Mouse (Mus musculus): ENCODE data around the gene S100a10.
A peak's percentile ranks its signal among the peaks of the same experiment; 100 is the strongest.
"Not testable (repeated sequence)": the region's sequence is repeated elsewhere in the genome, so short reads cannot be mapped to it uniquely, and the experiment has no call there.

The S100a10 gene

DNA sequence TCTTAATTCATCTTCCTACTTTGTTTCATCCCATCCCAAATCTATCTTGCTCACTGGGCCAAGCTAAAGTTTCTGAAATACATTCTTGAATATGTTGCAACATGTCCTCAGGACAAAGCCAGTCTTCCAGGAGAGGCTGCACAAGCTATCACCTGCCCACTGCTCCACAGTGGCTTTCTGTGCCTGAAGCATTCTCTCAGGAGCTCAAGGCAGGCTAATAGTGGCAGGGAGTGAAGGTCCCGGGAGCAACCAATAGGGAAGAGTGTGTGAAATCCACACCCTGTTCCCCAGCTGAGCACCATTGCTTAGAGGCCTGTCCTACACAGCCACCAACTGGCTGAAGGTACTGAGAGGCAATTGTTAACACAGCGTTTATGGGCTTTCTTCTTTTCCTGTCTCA, 26.1 kb downstream of the S100a10 start:
- no peak for DNase-seq (ENCODE audit: low read depth)

- no peak for DNase-seq (ENCODE audit: low read depth)
Observed at GRCm38 (mm10) chr3:93581687-93582086, 26.8 kb downstream of the S100a10 start.

- no peak for DNase-seq (ENCODE audit: low read depth)
Observed at GRCm38 (mm10) chr3:93583056-93583455, 28.2 kb downstream of the S100a10 start.

GRCm38 (mm10) chr3:93589629-93590028, 34.7 kb downstream of the S100a10 start:
- no peak for DNase-seq (ENCODE audit: low read depth)

GRCm38 (mm10) chr3:93590256-93590655, 35.4 kb downstream of the S100a10 start:
- no peak for DNase-seq (ENCODE audit: low read depth)

DNA sequence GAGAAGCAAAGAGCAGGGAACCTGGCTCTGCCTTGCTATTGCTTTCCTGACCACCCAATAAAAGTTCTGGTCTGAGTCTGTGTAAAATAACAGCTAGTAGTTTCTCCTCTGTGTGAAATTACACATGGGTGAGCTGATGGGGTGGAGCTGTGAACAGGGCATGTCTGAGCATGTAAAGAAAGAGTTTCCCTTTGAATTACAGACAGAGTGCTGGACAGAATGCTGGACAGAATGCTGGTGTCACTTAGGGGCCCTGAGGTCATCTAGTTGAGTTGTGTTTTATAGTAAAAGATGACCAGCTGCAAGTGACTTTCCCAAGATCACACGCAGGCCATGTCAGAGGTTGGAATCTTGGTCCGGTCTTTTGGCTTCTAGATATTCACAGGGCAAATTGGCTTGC, 37.2 kb downstream of the S100a10 start:
- DNase-seq (ENCODE audit: low read depth) = no peak

GRCm38 (mm10) chr3:93592976-93593375, 38.1 kb downstream of the S100a10 start:
- DNase-seq (ENCODE audit: low read depth) = no peak

DNA sequence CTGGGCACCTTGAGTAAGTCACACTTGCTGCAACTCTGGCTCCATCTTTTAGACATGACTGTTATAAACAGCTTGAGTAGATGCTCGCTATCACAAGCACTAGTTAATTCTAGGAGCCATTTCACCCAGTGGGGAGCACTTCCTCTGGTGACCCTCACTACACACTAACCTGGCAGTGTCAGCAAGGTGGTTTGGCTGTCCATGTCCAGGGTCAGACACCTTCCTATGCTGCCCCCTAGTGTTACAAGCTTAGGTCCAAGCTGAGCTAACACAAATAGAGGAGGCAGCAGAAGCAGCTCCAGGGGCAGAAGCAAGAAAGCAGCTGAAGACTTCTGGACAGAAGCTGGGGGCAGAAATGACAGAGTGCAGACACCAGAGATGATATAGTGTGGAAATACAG, 38.6 kb downstream of the S100a10 start:
- no peak for DNase-seq (ENCODE audit: low read depth)

GRCm38 (mm10) chr3:93596632-93597031, 41.8 kb downstream of the S100a10 start:
- no peak for DNase-seq (ENCODE audit: low read depth)

DNA sequence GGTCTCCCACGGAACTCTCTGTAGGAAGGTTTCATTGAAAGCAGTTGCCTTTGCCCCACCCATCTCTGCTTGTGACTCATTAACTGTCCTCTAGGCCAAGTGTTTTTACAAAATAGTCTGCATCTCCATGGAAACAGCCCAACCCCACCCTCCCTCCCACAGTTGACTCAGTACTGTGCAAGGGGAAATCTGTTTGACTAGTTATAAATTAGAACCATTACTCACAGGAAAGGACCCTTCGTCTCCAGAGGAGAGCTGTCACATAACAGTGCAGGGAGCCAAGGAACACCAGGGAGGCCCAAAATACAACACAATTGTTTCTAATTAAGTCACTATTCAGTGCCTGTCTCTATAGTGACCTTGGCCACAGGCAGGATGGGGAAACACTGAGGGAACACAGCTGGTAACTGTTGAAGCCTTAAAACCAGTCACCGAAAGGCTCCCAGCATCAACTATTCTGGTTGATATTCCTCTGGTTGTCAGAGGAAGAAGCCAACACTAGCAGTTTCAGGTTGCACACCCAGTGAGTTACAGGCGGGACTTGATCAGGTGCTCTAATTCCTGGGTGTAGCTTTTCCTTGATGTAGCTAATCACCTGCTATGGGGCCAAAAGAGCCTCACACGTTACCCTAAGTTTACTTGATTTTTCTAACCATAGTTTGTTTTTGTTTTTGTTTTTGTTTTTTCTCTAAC, 42.5 kb downstream of the S100a10 start:
- DNase-seq (ENCODE audit: low read depth) = peak; percentile 73

DNA sequence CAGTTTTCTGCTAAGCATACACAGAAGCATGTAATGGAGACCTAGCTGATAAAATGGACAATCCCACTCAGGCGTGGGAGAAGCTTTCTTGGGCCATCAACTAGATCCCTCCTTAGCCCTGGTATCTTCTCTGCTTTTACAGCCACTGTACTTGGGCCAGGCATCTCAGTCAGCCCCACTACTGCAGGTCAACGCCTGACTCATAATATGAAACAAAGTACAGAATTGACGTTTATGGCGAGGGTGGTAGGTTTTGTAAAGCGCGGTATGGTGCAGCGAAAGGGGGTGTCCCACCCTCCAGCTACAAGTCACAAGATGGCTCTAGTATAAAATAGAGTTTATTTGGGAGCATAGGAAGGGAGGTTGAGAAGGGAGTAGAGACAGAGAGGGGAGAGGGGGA, 43.1 kb downstream of the S100a10 start:
- no peak for DNase-seq (ENCODE audit: low read depth)

DNA sequence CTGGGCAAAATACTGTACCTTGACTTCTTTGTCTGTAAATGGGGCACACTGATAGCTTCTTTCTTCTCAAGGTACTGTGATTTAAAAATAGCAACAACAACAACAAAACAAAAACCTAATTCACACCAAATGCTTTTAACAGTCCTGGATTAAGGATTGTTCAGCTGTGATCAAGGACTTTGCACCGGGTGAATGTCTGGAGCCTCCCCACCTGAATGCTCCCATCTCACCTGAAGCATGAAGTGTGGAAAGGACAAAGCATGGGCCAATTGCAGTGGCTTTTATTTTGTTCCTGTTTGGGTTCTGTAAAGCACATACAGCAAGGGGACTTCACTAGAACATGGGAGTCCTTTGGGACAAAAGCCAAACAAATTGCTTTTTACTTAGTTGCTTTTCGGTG, 45.3 kb downstream of the S100a10 start:
- no peak for DNase-seq (ENCODE audit: low read depth)

- DNase-seq (ENCODE audit: low read depth) = no peak
Observed at GRCm38 (mm10) chr3:93601903-93602302, 47.0 kb downstream of the S100a10 start.

- DNase-seq (ENCODE audit: low read depth) = not testable (repeated sequence)
Observed at GRCm38 (mm10) chr3:93608970-93609369, 54.1 kb downstream of the S100a10 start.
